Mouse (Mus musculus) heart, postnatal 14 days (tissue): ENCODE data around the gene Sowaha. TPM values are rescaled to one million over a fixed set of nuclear protein-coding genes. Genes with fewer than 3 reads are reported as not detected.
"Not testable (repeated sequence)": the region's sequence is repeated elsewhere in the genome, so short reads cannot be mapped to it uniquely, and the experiment has no call there.

Experiments
- DNase-seq, 2 experiments: peaks; one replicate each; pipeline ENCODE4 v3.0.0; 2021 to 2022
- intact Hi-C: fragments of 180-260 bp; cut with DNase I; formaldehyde crosslinking; loops from one replicate; pipeline ENCODE4 v1.15.1; 2025
- total RNA-seq, 2 experiments: library from RNA; stranded (reverse); gene quantifications; 2 replicates each; pipeline ENCODE4 v1.2.3; 2021

Sowaha gene
- total RNA-seq, 2 experiments from 2014 or later, result 0.07 TPM

DNA sequence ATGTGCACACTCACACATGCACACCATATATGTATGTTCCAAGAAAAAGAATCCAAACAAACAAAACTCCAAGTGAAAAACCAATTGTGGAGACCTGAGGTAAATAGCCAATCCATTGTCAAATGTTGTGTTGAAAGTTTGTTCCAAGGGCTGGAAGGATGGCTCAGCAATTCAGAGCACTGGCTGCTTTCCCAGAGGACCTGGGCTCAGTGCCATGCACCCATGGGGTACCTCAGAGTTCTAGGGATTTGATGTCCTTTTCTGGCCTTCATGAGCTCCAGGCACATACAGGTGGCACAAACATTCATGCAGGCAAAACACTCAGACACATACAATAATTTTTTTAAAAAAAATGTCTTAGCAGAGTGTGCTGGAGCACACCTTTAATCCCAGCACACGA is 31.5 kb downstream of the Sowaha start:
- intact Hi-C loops, result no loop called here
- DNase-seq, result peak; percentile 74 to 80

DNA sequence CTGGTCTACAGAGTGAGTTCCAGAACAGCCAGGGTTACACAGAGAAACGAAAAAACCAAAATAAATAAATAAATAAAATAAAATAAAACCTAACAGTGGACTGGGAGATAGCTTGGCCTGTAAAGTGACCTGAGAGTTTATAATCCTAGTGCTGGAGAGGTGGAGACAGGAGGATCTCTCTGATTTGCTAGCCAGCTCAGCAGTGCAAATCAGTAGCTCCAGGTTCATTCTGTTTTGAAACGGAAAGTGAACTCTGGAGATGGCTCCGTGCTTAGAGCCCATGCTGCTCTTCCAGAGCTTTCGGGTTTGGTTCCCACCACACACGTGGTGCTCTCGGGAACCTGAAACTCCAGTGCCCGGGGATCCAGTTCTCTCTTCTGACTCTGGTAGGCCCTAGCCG is 32.1 kb downstream of the Sowaha start:
- DNase-seq, result no peak
- intact Hi-C loops, result no loop called here

DNA sequence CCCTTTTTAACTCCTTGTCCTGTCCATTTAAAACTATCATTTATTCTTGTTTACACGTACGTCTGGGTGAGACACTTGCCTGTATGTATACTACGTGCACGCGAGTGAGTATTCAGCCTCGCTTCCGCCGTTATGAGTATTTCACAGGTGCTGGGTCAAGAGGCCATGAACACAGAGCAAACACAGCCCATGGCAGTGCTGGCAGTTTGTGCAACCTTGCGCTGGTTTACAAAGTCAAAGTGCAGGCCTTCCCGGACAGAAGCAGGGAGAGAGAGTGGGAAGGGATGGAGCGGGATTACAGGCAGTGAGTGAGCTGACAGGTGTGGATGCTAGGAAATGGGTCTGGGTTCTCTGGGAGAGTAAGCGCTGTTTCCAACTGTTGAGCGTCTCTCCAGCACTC is 33.9 kb downstream of the Sowaha start:
- DNase-seq, result no peak
- intact Hi-C loops, result no loop called here

DNA sequence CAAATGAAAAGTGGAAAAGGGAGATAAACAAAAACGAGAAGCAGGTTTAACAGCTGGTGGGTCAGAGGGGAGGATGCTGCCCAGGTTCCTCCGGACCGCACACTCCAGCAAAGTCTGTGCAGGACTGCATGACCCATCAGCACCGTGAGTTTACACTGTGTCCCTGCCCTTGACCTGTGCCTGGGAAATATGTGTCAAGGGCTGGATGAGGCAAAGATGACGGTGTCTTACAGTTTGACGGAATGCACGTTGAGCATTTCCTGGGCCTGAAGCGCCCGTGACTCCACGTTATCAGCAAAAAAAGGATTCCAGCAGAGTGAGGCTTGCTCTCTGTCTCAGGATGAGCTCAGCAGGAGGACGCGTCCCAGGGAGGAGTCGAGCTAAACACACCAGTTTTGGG is 34.5 kb downstream of the Sowaha start:
- intact Hi-C loops, result no loop called here
- no peak for DNase-seq

DNA sequence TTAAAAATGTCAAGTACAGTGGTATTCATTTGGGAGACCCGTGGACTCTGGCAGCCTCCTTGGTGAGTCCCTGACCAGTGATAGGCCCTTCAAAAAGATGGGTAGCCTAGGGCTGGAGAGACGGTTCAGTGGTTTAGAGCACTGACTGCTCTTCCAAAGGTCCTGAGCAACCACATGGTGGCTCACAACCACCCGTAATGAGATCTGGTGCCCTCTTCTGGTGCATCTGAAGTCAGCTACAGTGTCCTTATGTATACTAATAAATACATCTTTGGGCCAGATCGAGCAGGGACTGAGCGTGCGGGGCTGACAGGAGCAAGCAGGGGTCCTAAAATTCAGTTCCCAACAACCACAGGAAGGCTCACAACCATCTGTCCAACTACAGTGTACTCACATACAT is 36.2 kb downstream of the Sowaha start:
- intact Hi-C loops, result no loop called here
- peak in 1 of 2 experiments; percentile 47 for DNase-seq

DNA sequence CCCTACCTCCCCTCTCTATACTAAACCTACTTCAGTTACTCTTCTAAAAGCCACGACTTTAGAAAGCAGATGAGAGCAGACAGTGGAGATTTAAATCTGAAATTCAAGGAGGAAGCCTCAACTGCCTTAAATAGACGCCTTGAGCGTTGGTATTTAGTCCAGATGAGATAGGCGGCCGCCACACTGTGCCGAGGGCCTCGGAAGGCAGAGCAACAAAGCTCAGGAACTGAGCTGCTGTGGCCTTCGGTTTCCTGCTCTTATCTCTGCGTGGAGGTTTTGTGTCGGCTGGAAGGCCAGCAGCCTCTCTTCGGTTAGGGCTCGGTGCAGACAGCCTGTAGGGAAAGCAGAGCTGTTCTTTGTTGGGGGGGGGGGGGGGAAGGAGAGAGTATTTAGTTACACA is 38.2 kb downstream of the Sowaha start:
- intact Hi-C loops, result no loop called here
- DNase-seq, result peak in 1 of 2 experiments; percentile 28

DNA sequence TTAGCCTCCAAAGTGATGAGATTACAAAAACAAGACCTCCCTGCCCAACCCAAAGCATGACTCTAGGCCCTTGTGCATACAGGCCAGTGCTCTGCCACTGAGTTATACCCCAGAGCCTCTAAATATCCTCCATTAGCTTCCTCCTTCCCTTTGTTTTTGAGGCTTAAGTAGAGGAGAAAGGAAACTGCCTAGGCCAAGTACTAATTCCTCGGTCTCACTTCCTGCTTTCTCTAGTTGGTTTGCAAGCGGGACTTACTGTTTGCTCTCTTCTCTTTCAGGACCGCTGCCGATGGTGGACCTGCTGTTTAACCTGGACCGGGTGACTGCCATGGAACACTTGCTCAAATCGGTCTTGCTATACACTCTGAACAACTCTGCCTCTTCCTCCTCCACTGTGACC is 43.7 kb downstream of the Sowaha start:
- DNase-seq, result no peak
- intact Hi-C loops, result no loop called here

DNA sequence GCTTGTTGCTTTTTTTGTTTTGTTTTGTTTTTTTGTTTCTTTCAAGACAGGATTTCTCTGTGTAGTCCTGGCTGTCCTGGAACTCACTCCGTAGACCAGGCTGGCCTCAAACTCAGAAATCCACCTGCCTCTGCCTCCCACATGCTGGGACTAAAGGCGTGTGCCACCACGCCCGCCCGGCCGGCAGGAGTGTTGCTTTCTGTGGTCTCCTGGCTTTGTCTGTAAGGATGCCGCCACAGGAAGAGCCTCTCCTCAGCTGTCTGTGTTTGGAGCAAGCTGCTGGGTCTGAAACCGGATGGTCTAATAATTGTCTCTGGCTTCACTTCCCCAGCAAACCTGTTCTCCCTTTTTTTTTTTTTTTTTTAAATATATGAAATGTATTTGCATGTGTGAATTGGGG is 44.6 kb downstream of the Sowaha start:
- DNase-seq, result no peak
- intact Hi-C loops, result no loop called here

DNA sequence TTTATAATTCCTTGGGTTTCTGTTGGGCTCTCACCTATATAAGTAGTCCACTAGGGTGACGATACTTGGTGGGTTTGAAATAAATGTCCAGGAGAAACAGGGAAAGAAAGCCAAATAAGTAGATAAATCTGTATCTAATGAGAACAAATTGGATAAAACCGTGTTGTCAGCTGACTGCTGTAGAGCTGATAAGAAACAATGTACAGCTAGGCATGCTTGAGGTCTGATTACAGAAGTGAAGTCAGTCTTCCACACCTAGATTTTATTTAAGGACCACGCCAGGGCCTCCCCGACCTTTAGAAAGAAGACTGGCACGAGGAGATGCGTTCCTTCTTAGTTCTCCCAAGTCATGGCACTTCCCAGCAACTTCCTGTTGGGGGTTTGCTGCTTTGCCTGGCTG is 47.0 kb downstream of the Sowaha start:
- DNase-seq, result no peak
- intact Hi-C loops, result no loop called here

DNA sequence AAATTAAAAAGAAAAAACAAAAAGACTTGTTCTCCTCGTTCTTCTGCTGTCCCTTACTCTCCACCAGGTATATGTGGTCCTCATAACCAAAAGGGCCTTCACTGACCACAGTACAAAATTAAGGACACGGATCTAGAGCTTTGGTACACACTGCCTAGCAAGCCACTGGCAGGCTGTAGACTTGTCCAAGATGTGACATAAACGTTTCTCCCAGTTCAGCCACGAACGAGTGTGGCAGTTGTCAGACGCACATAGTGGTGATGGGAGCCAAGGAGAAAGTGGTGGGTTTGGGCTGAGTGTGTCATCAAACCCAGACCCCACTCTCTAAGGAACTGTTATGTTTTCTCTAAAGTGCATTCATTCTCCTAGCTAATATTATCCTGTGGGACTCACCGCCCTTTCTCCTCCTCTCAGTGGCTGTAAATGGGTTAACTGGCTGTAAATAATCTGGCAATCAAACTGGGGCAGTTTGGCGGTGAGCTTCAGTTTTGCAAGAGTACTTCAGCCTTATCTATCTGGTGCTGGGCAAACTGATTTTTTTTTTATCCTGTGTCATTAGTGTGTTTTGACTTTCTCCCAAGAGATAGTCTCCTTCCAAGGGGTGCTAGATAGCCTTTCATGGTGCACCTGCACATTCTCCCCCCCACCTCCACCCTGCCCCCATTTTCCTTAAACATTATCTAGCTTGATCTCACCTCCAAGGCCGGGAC is 48.6 kb downstream of the Sowaha start:
- DNase-seq, result peak in 1 of 2 experiments; percentile 17
- intact Hi-C loops, result no loop called here

DNA sequence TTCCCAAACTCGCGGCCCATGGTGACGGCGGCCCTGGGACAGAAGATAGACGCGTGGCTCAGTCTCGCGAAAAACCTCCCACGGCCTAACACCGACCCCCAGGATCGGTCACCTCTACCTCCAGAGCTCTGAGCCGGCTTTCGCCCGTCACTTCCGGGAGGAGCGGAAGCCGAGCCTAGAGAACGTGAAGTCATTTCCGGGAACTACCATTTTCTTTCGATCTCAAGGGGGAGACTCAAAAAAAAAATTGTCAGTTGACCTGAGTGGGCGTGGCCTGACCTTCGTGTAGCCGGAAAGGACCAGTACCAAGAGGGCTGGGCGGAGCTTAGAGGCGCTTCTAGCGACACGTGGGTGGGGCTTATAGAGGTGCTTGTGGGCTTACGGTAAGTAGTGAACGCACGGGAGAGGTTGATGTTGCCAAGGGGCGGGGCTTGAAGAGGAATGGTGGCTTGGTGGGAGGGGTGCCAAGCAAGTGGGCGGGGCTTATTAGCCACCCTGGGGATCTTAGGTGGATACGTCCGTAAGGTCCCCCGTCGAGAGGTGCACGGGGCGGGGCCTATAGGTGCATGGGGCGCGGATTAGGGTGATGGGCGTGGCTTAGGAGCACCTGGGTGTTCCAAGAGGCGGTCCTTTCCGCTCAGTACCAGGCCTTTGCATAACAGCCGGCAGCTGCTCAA is 49.3 kb downstream of the Sowaha start, which contains the start of the genes Uqcrq and Gdf9:
Gene Uqcrq, minus strand, starts transcription at position 162 of the 677 bp plus-strand sequence.
Gene Gdf9, plus strand, starts transcription at position 354 of the 677 bp plus-strand sequence.
- intact Hi-C loops, result no loop called here
- peak; percentile 93 to 96 for DNase-seq

DNA sequence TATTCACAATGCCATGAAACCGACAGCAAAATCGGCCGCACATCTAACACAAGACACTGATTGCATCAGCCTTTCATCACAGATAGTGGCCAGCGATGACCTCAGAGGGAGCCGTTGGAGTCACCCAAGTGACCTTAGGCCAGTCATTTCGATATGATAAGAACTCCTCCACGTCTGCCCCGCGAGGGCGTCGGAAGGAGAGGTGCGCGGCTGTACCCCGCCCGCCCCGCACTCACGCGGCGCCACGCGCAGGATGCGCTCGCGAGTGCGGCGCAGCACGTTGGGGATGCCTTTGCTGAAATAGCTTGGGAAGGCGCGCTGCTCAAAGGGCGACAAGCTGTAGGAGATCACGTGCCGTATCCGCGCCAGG is 49.8 kb downstream of the Sowaha start:
- intact Hi-C loops, result no loop called here
- no peak for DNase-seq

DNA sequence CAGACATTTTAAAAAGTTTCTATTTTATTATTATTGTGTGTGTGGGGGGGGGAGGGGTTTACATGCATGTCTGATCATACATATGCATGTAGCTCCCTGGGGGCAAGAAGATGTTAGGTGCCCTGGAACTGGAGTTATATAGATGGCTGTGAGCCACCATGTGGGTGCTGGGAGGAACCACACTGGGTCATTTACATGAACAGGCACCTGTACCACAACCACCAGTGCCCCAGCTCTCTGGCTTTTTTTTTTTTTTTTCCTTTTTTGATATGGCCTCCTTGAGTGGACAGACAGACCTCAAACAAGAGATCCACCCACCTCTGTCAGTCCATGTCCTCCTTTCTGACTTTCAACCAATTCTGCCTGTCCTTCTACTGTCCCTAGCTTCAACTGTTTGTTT is 50.9 kb downstream of the Sowaha start:
- intact Hi-C loops, result no loop called here
- no peak for DNase-seq

DNA sequence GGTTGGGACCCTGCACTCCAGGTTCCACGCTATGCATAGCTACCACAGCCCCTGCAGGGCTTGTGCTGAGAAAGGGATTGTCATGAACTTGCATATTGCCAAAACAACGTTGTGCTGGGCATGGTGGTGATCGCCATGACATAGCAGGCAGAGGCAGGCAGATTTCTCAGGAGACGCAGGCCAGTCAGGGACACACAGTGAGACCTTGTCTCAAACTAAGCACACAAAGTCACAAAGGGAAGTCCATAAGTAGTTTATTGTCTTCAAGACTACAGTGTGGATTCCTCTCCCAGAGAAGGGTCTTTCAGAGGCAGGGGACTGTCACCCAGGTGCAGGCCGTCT is 51.4 kb downstream of the Sowaha start:
- DNase-seq, result no peak
- intact Hi-C loops, result no loop called here

DNA sequence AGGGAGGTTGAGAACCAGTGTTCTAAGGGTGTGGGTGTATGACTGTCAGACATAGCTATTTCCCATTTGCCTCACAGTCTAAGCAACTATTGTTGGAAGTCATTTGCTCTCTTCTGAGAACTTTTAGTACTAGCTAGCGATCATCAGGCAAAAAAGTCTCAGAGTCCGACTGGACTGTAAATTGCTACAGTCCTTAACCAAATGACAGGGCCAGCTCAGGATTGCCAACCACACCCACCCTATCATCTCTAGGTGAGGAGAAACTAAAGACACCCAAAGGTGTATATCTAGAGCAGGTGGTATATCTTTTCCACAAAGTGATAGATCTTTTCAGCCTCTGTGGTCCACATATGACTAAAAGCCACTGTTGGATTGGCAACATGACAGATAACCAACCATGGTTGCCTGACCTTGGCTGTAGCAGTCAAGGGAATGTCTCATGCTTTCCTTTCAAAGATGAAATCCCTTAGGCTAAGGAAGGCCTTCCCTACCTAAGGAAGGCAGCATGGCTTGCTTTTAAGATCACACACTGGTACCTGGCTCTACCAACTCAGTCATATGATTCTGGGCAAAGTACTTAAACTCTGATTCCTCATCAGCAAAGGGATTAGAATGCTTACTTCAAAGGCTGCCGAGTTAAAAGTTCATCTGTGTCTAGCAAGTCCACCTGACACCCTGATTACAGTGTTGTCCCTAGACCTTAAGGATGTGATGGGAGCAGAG is 51.9 kb downstream of the Sowaha start:
- no peak for DNase-seq
- intact Hi-C loops, result no loop called here

DNA sequence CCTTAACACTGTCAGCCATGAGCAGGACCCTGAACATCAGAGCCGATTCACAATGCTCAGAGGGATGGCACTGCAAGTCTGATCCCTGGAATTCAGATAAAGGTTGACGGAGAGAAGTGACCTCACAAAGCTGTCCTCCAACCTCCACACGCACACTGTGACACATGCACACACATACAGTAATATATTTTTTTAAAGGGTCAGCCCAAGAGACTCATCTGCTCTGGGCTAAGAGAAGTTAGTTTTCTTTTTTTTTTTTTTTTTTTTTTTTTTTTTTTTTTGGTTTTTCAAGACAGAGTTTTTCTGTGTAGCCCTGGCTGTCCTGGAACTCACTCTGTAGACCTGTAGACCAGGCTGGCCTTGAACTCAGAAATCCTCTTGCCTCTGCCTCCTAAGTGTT is 53.2 kb downstream of the Sowaha start:
- DNase-seq, intact Hi-C loops: not testable (repeated sequence)

Other genes starting within 250 kb of the Sowaha start
- 100 to 1,000 TPM; 117 to 124 TPM for gene Hspa4, start 179.8 kb downstream of the Sowaha start, total RNA-seq
- 1 to 10 TPM; 6.1 to 7.4 TPM for gene Zcchc10, start 155.6 kb downstream of the Sowaha start, total RNA-seq
- 100 to 1,000 TPM in 1 of 2 experiments, 10 to 100 TPM in 1; 97.5 to 109 TPM for gene Aff4, start 129.4 kb downstream of the Sowaha start, total RNA-seq
- gene Leap2, start 57.1 kb downstream of the Sowaha start, total RNA-seq, result not detected
- 1,000 to 10,000 TPM; 2,370 to 2,434 TPM for gene Uqcrq, start 49.4 kb downstream of the Sowaha start, total RNA-seq
- under 1 TPM; 0.31 to 0.66 TPM for gene Gdf9, start 49.3 kb downstream of the Sowaha start, total RNA-seq
- not detected for gene Gm10447, start 23.2 kb downstream of the Sowaha start, total RNA-seq
- gene Shroom1, start 23.1 kb downstream of the Sowaha start, total RNA-seq, result under 1 TPM; 0.44 to 0.53 TPM
- gene Gm9837, start 9.8 kb downstream of the Sowaha start, total RNA-seq, result not detected
- gene Gm9945, start 108 bp downstream of the Sowaha start, total RNA-seq, result not detected
- 10 to 100 TPM; 42.1 TPM for gene Sept8, start 39.0 kb upstream of the Sowaha start, total RNA-seq
- 1 to 10 TPM; 9.6 to 9.9 TPM for gene Kif3a, start 87.1 kb upstream of the Sowaha start, total RNA-seq
- gene Il4, start 138.4 kb upstream of the Sowaha start, total RNA-seq, result not detected
- not detected for gene Il13, start 154.4 kb upstream of the Sowaha start, total RNA-seq
- gene Rad50, start 227.0 kb upstream of the Sowaha start, total RNA-seq, result 1 to 10 TPM; 8.2 to 9.4 TPM
- gene Il5, start 240.5 kb upstream of the Sowaha start, total RNA-seq, result not detected